Mouse (Mus musculus) urinary bladder, adult 18-20 months (tissue): ENCODE results near the gene Klf12.

Source experiments
- DNase-seq, 2 experiments: peaks; one replicate each; pipeline ENCODE4 v3.0.0; 2022; ENCODE audit warnings: low spot score in 2 of 2, mixed read lengths in 2 of 2

Gene Klf12

DNA sequence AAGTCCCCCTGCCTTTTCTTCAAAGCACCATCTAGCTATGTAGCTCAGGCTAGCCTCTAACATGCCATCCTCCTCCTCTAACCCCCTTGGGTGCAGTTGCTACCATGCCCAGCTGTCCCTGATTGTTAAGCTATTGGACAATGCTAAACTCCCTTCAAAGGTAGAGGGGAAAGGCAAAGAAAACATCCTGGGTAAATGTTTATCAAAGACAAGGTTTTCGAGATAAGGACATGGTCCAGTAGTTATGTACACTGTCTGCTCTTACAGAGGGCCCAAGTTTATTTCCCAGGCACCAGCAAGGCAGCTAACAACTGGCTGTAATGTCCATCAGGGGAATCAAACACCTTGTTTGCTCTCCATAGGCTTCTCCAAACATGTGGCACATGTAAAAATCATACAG is 53.1 kb downstream of the Klf12 start:
- no peak for DNase-seq

DNA sequence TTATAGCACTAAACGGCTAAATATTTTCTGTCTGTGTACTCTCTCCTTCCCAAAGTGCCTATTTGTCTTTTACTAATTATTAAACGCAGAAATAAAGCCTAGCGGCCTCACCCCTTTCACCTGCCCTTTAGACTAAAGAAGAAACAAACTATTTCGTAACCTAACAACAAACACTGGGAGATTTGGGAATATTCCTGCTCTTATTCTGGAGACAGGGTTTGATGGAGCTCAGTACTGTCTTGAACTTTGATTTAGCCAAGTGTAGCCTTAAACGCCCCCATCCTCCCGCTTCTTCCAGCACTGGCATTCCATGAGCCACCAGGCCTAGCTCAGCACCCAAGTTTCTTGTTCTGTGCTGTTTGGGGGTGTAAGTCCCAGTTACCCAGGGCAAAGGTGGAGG is 56.4 kb downstream of the Klf12 start:
- no peak for DNase-seq

DNA sequence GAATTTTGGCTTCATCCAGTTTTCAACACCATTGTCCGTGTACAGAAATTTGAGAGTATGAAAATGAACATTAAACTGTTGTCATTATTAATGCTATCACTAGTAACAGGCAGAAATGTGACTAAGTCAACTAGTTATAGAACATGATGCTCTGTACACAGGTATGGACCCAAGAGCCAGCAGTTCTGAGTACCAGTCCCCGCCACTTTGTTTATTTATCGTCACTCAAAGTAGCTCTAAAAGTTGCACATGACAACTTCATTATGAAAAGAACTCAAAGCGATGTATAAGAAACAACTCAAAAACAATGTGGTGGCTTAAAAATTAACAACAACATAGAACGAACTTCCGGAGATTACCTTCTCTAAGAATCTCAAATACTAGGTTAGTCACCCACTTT is 56.8 kb downstream of the Klf12 start:
- DNase-seq: no peak

DNA sequence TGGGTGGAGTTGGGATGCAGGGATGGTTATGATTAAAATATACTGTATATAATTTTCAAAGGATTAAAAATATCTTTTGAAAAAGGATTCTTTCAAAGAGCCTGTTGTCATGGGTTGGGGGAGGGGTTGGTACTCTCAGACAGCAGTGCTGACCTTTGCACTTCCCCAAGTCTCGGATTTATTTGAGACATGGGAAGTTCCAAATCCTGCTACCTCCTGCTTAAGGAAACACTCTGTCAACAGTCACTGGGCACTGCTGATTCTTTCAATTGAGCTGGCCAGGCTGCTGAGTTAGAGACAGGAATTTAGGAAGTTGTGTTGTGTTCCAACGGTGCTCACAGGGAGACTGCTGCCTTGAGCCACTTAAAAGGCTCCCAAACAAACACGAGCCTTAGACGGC is 60.3 kb downstream of the Klf12 start:
- DNase-seq: no peak

DNA sequence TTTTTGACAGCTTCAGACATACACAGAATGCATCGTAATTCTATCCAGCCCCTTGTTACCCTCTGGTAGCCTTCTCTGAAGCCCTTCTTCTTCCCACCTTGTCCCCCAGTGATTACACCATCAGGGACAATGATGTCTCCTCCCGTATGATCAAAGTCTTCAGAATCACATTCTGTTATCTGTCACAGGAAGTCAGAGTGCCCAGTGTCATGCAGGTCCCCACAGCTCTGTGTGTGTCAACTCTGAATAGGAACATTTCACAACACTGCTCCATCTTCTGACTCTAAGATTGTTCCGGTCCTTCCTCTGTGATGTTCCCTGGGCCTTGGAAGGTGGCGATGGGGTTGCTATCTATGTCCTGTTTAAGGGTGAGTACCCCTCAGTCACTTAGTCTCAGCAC is 62.2 kb downstream of the Klf12 start:
- DNase-seq: no peak

DNA sequence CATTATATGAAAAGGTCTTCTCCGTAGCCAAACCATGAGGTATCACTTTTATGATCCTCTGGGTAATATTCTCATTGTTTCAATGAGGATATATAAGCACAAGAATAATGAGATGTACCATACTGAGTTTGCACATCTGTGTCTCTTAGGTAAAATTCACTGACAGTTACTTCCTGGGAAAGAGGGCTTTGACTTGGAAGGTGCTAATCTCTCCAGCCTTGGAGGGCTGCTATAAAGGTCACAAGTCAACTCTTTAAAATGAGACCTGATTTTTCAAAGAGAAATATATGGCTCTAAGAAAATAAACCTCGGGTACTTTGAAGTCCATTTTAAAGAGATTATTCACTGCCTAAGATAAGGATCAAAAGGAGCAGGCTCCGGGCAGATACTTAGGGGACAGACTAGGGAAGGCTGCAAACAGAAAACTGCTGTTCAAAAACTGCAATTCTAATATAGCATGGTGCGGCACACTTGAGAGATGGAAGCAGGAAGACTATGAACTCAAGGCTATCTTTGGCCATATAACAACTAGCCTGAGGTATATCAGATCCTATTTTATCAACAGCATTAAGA is 69.2 kb downstream of the Klf12 start:
- no peak for DNase-seq

DNA sequence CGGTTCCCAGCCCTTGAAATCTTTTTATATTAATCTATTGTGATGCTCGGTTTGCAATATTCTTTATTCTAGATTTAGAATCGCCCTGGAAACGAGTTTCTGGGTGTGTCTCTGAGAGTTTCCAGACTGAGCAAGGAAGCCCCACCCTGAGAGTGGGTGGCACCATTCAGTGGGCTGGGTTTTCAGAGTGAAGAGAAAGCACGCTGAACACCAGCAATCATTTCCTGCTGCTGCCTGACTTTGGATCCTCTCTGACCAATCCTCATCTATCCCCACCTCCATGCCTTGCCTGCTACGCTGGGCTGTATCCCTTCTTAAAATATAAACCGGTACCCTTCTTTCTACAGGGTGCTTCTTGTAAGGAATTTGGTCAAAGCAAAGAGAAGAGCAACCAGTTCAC is 71.4 kb downstream of the Klf12 start:
- DNase-seq: peak in 1 of 2 experiments; percentile 16

GRCm38 (mm10) chr14:100211826-100212117 is 72.7 kb downstream of the Klf12 start:
- DNase-seq: no peak

DNA sequence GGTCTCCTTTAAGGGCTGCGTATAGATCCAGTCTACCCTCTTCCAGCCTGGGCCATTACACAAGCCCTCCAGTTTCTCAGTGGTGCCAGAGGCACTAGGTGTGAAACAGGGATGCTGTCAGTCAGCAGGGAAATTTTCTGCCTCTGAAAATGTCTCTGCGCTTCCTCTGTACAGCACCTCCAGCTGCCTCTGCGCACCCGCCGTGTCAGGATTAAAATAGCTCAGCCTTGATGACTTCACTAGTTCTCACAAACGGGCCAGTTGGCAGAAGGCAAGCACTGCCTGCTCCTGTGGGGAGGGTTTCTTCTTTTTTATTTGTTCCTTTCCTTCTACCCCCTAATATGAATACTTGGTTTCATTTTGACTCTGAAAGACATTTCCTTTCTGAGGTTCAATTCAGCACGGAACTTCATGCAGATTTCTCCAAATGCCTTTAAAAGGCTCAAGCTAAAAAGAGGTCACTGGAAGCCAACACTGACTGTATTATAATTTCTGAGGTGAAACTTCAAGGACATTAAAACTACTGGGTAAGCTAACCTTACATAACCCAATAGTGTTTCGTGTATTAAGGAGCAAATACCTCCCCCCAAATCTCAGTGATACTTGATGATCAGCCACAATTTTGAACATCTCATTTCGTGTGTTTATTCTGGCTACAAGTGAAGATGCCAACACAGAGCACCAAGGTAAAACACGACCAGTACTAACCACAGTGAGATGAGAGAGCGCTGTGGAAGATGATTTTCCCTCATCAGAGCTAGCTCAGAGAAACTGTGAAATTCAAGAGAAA is 73.2 kb downstream of the Klf12 start:
- DNase-seq: peak in 1 of 2 experiments; percentile 14

DNA sequence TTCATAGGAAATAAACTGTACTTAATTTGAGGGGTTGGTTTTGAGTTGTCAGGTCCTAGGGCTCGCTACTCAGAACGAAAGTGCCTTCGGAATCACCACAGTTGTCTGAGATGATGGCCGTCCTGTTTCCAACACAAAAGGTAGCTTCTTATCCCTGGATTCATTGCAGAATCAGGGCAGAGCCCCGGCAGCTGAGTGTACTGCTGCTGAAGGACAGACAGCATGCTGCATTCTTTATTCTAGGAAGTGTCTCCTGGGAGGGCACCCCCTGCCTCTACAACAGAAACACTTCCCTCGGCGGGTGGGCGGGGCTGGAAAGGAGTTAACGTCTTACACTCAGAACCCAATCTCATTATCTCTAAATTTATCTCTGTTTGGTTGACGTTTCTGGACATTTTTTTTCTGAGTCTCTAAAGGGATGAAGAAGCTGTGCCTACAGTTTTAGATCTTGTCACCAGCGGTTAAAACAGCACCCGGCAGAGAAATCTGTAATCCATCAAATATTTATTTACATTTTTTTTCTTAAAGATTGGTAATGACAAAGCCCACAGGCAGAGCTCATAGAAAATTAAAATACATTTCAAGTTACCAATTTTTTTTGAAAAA is 74.6 kb downstream of the Klf12 start:
- DNase-seq: no peak

GRCm38 (mm10) chr14:100207081-100207480 is 77.4 kb downstream of the Klf12 start:
- DNase-seq: no peak

GRCm38 (mm10) chr14:100206207-100206606 is 78.3 kb downstream of the Klf12 start:
- DNase-seq: no peak

GRCm38 (mm10) chr14:100200058-100200688 is 84.3 kb downstream of the Klf12 start:
- DNase-seq: no peak

DNA sequence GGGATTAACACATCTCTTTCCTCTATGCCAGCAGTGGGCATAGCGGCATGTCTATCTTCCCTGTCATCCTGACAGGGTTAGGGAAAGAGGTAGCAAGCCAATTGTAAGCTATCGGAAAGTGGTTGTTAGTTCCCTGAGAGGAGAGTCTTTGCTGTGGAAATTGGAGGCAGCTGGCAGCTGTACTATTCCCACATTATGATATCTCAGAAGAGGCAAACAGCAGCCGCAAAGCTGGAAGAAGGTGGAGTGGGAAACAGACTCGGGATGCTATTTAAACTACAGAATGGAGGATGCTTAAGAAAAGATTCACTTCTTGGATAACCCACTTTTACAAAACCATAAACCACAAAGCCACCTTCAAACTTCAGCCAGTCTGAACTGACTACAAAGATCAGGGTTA is 85.8 kb downstream of the Klf12 start:
- DNase-seq: no peak

GRCm38 (mm10) chr14:100197199-100197598 is 87.3 kb downstream of the Klf12 start:
- no peak for DNase-seq

DNA sequence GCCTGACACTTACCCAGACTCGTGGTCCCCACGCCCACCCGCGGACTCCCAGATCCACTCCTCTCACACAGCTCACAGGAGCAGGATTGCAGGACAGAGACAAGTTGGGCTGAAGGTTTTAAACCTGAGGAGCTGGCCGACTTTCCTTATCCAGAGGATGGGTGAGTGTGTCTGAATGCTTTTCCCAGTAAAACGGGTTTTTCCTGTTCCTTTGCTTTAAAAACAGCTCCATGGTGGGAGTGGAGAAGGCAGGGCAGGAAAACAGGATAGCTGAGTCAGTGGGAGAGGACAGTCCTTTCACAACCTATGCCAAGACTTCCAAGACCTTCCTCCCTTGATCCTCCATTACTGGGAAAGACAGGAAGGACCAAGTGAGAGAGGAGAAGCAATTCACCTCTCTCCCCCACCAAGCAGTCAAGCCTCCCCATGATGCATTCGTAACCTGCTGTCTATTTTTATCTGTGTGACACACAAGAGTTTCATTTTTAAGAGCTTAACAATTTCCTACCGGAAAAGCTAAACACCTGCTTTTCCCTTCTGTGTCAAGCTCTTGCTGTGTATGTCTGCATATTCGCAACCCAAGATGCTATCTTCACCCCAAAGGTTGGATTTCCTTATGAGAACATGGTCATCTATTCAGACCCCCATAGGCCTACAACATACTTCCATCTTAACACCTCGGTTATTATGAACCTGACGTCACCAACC is 94.8 kb downstream of the Klf12 start:
- DNase-seq: no peak

GRCm38 (mm10) chr14:100187372-100187771 is 97.1 kb downstream of the Klf12 start:
- DNase-seq: no peak

GRCm38 (mm10) chr14:100177796-100178195 is 106.7 kb downstream of the Klf12 start:
- DNase-seq: no peak

GRCm38 (mm10) chr14:100165075-100165474 is 119.4 kb downstream of the Klf12 start:
- DNase-seq: no peak

GRCm38 (mm10) chr14:100156639-100157038 is 127.8 kb downstream of the Klf12 start:
- DNase-seq: no peak

DNA sequence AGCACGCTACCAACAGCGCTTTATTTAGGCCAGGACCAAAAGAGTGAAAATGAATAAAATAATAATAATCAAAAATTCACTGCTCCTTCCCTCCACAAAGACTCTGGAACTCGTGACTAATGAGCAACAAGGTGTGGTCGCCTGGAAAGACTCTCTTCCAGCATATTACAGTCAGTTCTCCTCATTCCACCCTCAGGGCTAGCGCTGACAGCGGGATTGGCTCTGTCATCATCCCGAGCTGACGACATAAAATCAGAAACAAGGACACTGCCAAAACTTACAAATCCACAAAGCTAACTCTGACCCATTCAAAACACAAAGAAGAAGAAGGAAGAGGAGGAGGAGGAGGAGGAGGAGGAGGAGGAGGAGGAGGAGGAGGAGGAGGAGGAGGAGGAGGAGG is 136.8 kb downstream of the Klf12 start:
- no peak for DNase-seq

GRCm38 (mm10) chr14:100140370-100140769 is 144.1 kb downstream of the Klf12 start:
- no peak for DNase-seq
